20 mouse cellular contexts compared by ENCODE assay signal in genomic region chr12:70851342-70851960, GRCm38 (mm10). TPM values are rescaled to one million over a fixed set of nuclear protein-coding genes. Genes with fewer than 3 reads are reported as not detected.
DNase-seq lines count a peak whose midpoint lies in the region; ATAC-seq lines count a peak whose summit lies in the region.
"Had no signal": no experiment of that assay in that cellular context is flagged by ENCODE, and none has a peak within 500 bp of the region (broad histone marks: within the 10 kb centered on the region; RNA-seq: fewer than 3 reads in every experiment).

No protein-coding gene starts in this region.

- no peak overlapping the region for H3K9ac ChIP-seq in hindbrain, embryonic 12.5 days
- H3K9ac ChIP-seq in hindbrain, embryonic 13.5 days = no peak overlapping the region
- H3K9ac ChIP-seq: forebrain, postnatal 0 days; heart, embryonic 12.5 days had no signal

- no peaks in the 10 kb centered on the region for H3K36me3 ChIP-seq in hindbrain, embryonic 12.5 days
- H3K36me3 ChIP-seq in hindbrain, embryonic 13.5 days = no peaks in the 10 kb centered on the region
- H3K36me3 ChIP-seq in limb, embryonic 10.5 days = peaks cover 6% of the 10 kb centered on the region; the same call in 1 of the 2 replicates
- H3K36me3 ChIP-seq: G1E; heart, embryonic 12.5 days had no signal

- H3K4me2 ChIP-seq in hindbrain, embryonic 12.5 days (replicated peaks) = no peak overlapping the region
- H3K4me2 ChIP-seq in hindbrain, embryonic 13.5 days = no peak overlapping the region
- H3K4me2 ChIP-seq: heart, embryonic 12.5 days had no signal

- peaks cover 18% of the 10 kb centered on the region for H3K4me1 ChIP-seq in hindbrain, embryonic 12.5 days
- peaks cover 3% of the 10 kb centered on the region; the same call in 1 of the 2 replicates for H3K4me1 ChIP-seq in hindbrain, embryonic 13.5 days (replicated peaks)
- peaks cover 65% of the 10 kb centered on the region for H3K4me1 ChIP-seq in limb, embryonic 10.5 days

- no peak for ATAC-seq in hindbrain, embryonic 12.5 days (ENCODE audit: low FRiP score)
- ATAC-seq in hindbrain, embryonic 13.5 days (ENCODE audit: low FRiP score) = no peak
- ATAC-seq: forebrain, postnatal 0 days; intestine, postnatal 0 days had no signal

- DNase-seq in NIH3T3 (ENCODE audit: low read depth) = peak; percentile 69
- DNase-seq in embryo, embryonic 9.5 days (ENCODE audit: extremely low spot score) = peak; percentile 47
- DNase-seq in limb, embryonic 10.5 days (ENCODE audit: low spot score) = no peak
- no peak for DNase-seq in ovary, adult 18-20 months (ENCODE audit: low spot score)
- no peak for DNase-seq in c-Kit-positive CD71-positive TER-119-positive erythroid progenitor cells, embryonic 14.5 days (ENCODE audit: low spot score)
- DNase-seq in retina, postnatal 1 day = no peak
- DNase-seq: cerebellum, postnatal 25 days; forebrain, postnatal 0 days; gastrocnemius, postnatal 25 days; kidney, postnatal 36 days; layer of hippocampus, postnatal 36 days; lung, adult 2 months; midbrain, embryonic 14.5 days; right cerebral cortex, postnatal 4 days had no signal

- 0 out of 2 replicates have a peak overlapping the region, but pooled peaks have one; percentile 12 for H3K27ac ChIP-seq in hindbrain, embryonic 12.5 days
- no peak overlapping the region for H3K27ac ChIP-seq in hindbrain, embryonic 13.5 days
- peak overlapping the region; percentile 56; the same call in 1 of the 2 replicates for H3K27ac ChIP-seq in limb, embryonic 10.5 days
- H3K27ac ChIP-seq: macrophage had no signal

- H3K9me3 ChIP-seq in hindbrain, embryonic 12.5 days (replicated peaks) = no peaks in the 10 kb centered on the region
- no peaks in the 10 kb centered on the region for H3K9me3 ChIP-seq in hindbrain, embryonic 13.5 days
- H3K9me3 ChIP-seq in limb, embryonic 10.5 days (replicated peaks) = no peaks in the 10 kb centered on the region
- H3K9me3 ChIP-seq: G1E; heart, embryonic 12.5 days had no signal

- WGBS in hindbrain, embryonic 12.5 days = 35% methylated on average over 7 of the region's 7 CpGs
- 45% methylated on average over 7 of the region's 7 CpGs for WGBS in hindbrain, embryonic 13.5 days
- WGBS in limb, embryonic 10.5 days = 31% methylated on average over 7 of the region's 7 CpGs

- no peaks in the 10 kb centered on the region for H3K27me3 ChIP-seq in hindbrain, embryonic 12.5 days
- no peaks in the 10 kb centered on the region for H3K27me3 ChIP-seq in hindbrain, embryonic 13.5 days
- H3K27me3 ChIP-seq in limb, embryonic 10.5 days (ENCODE audit: low read depth, poor library complexity, severe bottlenecking) = no peaks in the 10 kb centered on the region
- H3K27me3 ChIP-seq: heart, embryonic 12.5 days had no signal

- H3K4me3 ChIP-seq in hindbrain, embryonic 12.5 days = no peak overlapping the region
- H3K4me3 ChIP-seq in hindbrain, embryonic 13.5 days = no peak overlapping the region
- no peak overlapping the region for H3K4me3 ChIP-seq in limb, embryonic 10.5 days
- H3K4me3 ChIP-seq: heart, embryonic 12.5 days had no signal

RNA-seq across cellular contexts. Expression of gene Frmd6, which starts 26.1 kb away (rescaled TPM):
- 28.2 and 33.3 TPM in 2 replicates for polyA plus RNA-seq in hindbrain, embryonic 12.5 days (2016; fragmentation: Nextera tagmentation; extraction: Ambion mirVana)
- 9.7 and 9.9 TPM in 2 replicates for polyA plus RNA-seq in hindbrain, embryonic 13.5 days (2015; fragmentation: Nextera tagmentation; extraction: Ambion mirVana)
- polyA plus RNA-seq in limb, embryonic 10.5 days (2016; fragmentation: Nextera tagmentation; extraction: Ambion mirVana) = 47.9 and 55.6 TPM in 2 replicates

Comparison
In these comparisons a context has a peak if more than half of its experiments do, and no peak if none do; other contexts are left out.
1. DNase-seq: peak in NIH3T3 (single experiment) and embryo, embryonic 9.5 days (single experiment); none in limb, embryonic 10.5 days (single experiment), ovary, adult 18-20 months (single experiment), c-Kit-positive CD71-positive TER-119-positive erythroid progenitor cells, embryonic 14.5 days (single experiment) and retina, postnatal 1 day (single experiment).